Mouse (Mus musculus) heart, postnatal 0 days (tissue): Measurements from ENCODE around the gene Efna2.
"Not testable (repeated sequence)": the region's sequence is repeated elsewhere in the genome, so short reads cannot be mapped to it uniquely, and the experiment has no call there.

Source experiments
- CTCF ChIP-seq: IDR thresholded peaks from 2 replicates; pipeline ENCODE4 v1.5.1; 2016; ENCODE audit warnings: antibody characterized with exemption, control low read depth, low read depth
- EP300 ChIP-seq: IDR thresholded peaks from 2 replicates; pipeline ENCODE4 v1.6.1; 2016; ENCODE audit warnings: antibody characterized with exemption, low read depth

DNA sequence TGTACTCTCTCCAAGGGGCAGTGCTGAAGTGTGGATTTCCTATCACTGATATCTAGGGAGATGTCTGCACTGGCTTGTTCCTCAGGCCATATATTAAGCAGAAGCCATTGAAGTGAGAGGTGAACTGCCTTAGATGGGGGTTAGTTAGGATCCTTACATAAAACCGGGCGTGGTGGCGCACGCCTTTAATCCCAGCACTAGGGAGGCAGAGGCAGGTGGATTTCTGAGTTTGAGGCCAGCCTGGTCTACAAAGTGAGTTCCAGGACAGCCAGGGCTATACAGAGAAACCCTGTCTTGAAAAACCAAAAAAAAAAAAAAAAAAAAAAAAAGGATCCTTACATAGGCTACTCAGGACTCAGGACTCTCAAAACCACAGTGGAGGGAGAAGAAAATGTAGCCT is 13.1 kb upstream of the Efna2 start:
- not testable (repeated sequence) for TF ChIP-seq CTCF, EP300
